Mouse (Mus musculus) lung, postnatal 0 days (tissue): ENCODE data around the gene March2.

Experiments
- CTCF ChIP-seq: IDR thresholded peaks from 2 replicates; pipeline ENCODE4 v1.5.1; 2016; ENCODE audit warnings: antibody characterized with exemption, mild to moderate bottlenecking
- EP300 ChIP-seq: IDR thresholded peaks from 2 replicates; pipeline ENCODE4 v1.6.1; 2016; ENCODE audit warnings: antibody characterized with exemption, mild to moderate bottlenecking, control low read depth

DNA sequence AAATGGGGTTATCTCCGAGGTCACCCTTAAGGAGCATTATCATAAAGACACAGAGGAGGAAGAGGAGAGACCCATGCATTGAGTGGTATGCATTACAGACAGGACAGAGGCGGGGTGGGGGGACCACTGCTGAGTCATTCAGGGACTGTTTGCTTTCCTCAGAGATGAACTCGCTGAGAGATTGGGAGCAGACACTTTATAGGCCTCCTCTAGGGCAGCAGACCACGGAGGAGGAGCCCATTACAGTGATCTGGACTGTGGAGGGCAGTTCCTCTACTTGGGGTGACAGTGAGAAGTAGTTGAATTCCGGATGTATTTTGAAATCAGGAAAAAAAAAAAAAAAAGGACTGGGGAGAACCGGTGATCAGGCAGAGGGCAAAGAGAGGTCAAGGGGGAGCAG lies 78.7 kb downstream of the March2 start:
- no peak for TF ChIP-seq CTCF
- TF ChIP-seq EP300: no peak
